Mouse (Mus musculus) neural tube, embryonic 10.5 days (tissue): ENCODE data around the gene Ltbp4.

Experiments used
- DNase-seq: peaks from one replicate; pipeline ENCODE4 v3.0.0-alpha.2; 2017; ENCODE audit warnings: low spot score; ENCODE audit errors: extremely low spot score

The Ltbp4 gene

GRCm38 (mm10) chr7:27328161-27328560 lies 9.3 kb downstream of the Ltbp4 start:
- no peak for DNase-seq

DNA sequence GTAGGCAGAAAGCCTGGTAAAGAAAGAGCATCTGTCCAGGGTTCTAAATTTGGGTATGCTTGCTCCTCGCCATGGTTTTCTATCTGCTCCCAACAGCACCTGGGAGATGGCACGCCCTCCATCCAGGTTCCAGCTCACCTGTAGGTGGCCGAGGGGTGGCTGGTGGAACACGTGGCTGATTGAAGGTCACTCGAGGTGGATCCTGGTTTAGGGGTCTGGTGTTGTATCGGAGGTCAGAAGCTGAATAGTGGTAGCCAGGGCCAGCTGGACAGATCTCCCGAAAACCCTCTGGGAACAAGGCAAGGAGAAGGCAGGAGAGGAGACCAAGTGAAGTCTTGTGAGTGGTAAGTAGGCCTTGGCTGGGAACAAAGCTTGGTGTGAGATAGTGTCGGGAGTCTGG lies 10.0 kb downstream of the Ltbp4 start:
- no peak for DNase-seq

GRCm38 (mm10) chr7:27326101-27326880 lies 11.2 kb downstream of the Ltbp4 start:
- DNase-seq, result no peak

GRCm38 (mm10) chr7:27325697-27326096 lies 11.8 kb downstream of the Ltbp4 start:
- DNase-seq, result peak; percentile 56

GRCm38 (mm10) chr7:27324928-27325327 lies 12.6 kb downstream of the Ltbp4 start:
- DNase-seq, result no peak

- no peak for DNase-seq
These were observed 13.3 kb downstream of the Ltbp4 start for GRCm38 (mm10) chr7:27324161-27324560.

GRCm38 (mm10) chr7:27323001-27323400 lies 14.5 kb downstream of the Ltbp4 start:
- DNase-seq, result no peak

DNA sequence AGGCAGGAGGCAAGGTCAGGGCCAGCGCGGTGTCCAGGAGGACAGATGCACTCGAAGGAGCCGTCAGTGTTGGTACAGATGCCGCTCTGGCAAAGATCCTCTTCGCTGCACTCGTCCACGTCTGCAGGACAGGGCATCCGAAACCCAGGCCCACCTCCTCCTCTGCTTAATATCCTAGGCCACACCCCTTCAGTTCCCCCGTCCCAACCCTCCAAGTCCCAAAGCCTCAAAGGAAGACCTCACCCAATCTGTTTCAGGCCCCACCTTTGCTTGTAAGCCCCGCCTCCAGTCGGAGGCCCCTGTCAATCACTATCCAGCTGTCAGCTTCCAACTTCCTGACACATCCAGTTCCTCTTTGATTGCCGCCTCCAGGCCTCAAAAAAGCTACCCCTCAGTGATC lies 15.2 kb downstream of the Ltbp4 start:
- DNase-seq, result no peak

DNA sequence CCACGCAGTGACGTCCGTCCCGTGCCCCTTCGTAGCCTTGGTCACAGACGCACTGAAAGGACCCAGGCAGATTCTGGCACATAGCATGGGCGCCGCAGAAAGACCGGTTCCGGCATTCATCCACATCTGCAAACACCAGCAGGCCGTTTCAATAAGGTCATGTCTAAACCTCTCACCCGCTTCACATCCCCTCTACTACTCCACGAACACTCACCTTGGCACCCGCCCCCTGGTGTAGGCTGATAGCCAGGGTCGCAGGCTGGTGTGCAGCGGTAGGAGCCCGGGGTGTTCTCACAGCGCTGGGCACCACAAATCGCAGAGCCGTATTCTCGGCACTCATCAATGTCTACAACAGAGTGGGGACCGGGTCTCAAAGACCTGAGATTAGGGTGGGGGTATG lies 18.1 kb downstream of the Ltbp4 start:
- DNase-seq, result no peak

DNA sequence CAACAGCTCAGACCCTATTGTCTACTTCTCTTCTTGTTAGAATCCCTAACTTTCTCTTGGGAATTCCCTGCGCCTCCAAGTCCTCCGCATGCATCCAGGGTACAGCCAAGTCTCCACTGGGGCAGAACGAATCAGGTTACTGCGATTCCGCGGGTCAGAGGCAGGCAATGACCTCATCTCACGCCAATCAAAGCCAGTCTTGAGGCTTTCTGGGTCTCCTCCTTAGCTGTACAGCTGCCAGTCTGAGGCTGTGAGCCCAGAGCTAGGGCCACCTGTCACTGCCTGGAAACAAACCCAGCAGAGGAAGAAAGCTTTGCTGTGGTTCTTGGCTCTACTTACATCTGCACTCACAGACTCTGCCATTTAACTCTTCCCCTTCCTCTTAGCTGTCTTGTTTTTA lies 21.5 kb downstream of the Ltbp4 start:
- no peak for DNase-seq

DNA sequence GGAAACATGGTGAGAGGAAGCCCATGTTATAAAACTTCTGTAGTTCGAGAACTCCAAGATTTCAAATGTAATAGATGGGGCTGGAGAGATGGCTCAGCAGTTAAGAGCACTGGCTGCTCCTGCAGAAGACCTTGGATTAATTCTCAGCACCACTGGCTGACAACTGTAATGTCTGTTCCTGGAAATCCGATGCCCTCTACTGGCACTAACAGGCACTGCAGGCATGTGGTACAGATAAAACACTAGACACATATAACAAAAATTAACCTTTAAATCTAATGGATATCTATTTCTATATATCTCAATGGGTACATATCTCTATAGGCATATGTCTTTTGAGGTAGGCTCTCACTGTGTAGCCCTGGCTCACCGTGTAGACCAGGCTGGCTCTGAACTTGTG lies 23.1 kb downstream of the Ltbp4 start:
- DNase-seq, result no peak

- no peak for DNase-seq
These were observed 25.7 kb downstream of the Ltbp4 start for GRCm38 (mm10) chr7:27311651-27312284.

GRCm38 (mm10) chr7:27310996-27311535 lies 26.4 kb downstream of the Ltbp4 start:
- no peak for DNase-seq

GRCm38 (mm10) chr7:27310306-27310705 lies 27.2 kb downstream of the Ltbp4 start:
- DNase-seq, result no peak

- DNase-seq, result no peak
These were observed 27.7 kb downstream of the Ltbp4 start for GRCm38 (mm10) chr7:27309832-27310231.

DNA sequence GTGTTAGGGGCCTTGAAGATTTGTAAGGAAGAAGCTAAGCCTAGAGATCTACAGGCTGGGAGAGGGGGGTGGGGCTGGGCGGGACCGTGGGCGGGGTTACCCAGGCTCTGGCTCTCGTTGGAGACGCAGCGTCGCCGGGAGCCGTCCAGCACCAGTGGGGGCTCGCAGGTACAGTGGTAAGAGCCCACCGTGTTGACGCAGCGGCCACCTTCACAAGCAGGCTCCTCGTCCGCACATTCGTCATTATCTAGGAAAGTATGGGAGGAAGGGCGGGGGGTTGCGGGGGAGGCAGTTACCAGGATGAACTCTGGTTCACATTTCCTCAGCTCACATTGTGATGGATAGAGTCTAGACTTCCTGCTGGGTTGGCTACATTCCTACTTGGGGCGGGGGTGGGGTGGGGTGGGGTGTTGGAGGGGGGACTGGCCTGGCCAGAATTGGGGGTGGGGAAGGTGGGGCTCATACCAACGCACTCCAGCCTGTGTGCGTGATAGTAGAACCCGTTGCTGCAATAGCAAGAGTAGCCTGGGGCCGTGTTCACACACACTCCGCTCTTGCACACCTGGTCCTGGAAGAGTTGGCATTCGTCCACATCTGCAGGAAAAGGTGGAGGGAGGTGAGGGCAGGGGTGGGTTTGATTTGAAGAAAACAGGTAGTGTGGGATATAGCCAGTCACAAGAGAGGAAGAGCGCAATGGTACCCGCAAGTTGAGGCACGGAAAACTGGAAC lies 28.5 kb downstream of the Ltbp4 start:
- DNase-seq, result peak; percentile 39

GRCm38 (mm10) chr7:27307551-27307950 lies 29.9 kb downstream of the Ltbp4 start:
- DNase-seq, result no peak

- peak; percentile 43 for DNase-seq
These were observed 31.0 kb downstream of the Ltbp4 start for GRCm38 (mm10) chr7:27306161-27307160.

- no peak for DNase-seq
These were observed 32.3 kb downstream of the Ltbp4 start for GRCm38 (mm10) chr7:27305091-27305730.

GRCm38 (mm10) chr7:27302172-27302571 lies 35.3 kb downstream of the Ltbp4 start:
- DNase-seq, result peak; percentile 63
